Mouse (Mus musculus) neural tube, embryonic 14.5 days (tissue): ENCODE measurements around the gene Nr1i3. TPM values are rescaled to one million over a fixed set of nuclear protein-coding genes. Genes with fewer than 3 reads are reported as not detected.

Source experiments
- ATAC-seq: fragments of 200-750 bp; cut with Nextera tagmentation; 2 replicates; pipeline ENCODE4 v1.8.0; 2017; ENCODE audit warnings: low read depth, mild to moderate bottlenecking, moderate TSS enrichment, moderate library complexity
- H3K27ac ChIP-seq: fragments of 300-500 bp; sonication (generic); 2 replicates; pipeline ENCODE4 v1.5.1; 2014; ENCODE audit warnings: low read depth, mild to moderate bottlenecking, control low read depth, low read length, moderate library complexity, mixed read lengths
- H3K27me3 ChIP-seq: fragments of 300-500 bp; sonication (generic); 2 replicates; pipeline ENCODE4 v1.6.1; 2014; ENCODE audit warnings: low read length; ENCODE audit not compliant: control insufficient read depth, insufficient read depth
- H3K36me3 ChIP-seq: fragments of 300-500 bp; sonication (generic); 2 replicates; pipeline ENCODE4 v1.6.1; 2014; ENCODE audit warnings: low read length, mixed read lengths; ENCODE audit not compliant: control insufficient read depth, insufficient read depth
- H3K4me1 ChIP-seq: fragments of 300-500 bp; sonication (generic); 2 replicates; pipeline ENCODE4 v1.6.1; 2014; ENCODE audit warnings: low read length; ENCODE audit not compliant: control insufficient read depth, insufficient read depth
- H3K4me2 ChIP-seq: fragments of 300-500 bp; sonication (generic); 2 replicates; pipeline ENCODE4 v1.6.1; 2014; ENCODE audit warnings: mild to moderate bottlenecking, low read depth, low read length, control low read depth
- H3K4me3 ChIP-seq: fragments of 300-500 bp; sonication (generic); 2 replicates; pipeline ENCODE4 v1.5.1; 2014; ENCODE audit warnings: low read depth, low read length, control low read depth, mixed read lengths
- H3K9ac ChIP-seq: fragments of 300-500 bp; sonication (generic); replicated peaks from 2 replicates; pipeline ENCODE4 v1.6.1; 2014; ENCODE audit warnings: low read depth, mild to moderate bottlenecking, control low read depth, low read length, mixed read lengths
- H3K9me3 ChIP-seq: fragments of 300-500 bp; sonication (generic); 2 replicates; pipeline ENCODE4 v1.6.1; 2016; ENCODE audit warnings: low read length; ENCODE audit not compliant: control insufficient read depth
- WGBS: fragments of 180-500 bp; shearing (Covaris S2); extraction: QIAGEN DNeasy Blood & Tissue Kit; methylation state at CpG from one replicate; pipeline ENCODE4 v1.1.7; 2014; 5-methylcytosine and 5-hydroxymethylcytosine counted together
- polyA plus RNA-seq: library from polyadenylated mRNA; unstranded; fragments of >200 nt; fragmentation: Nextera tagmentation; extraction: Ambion mirVana; gene quantifications from 2 replicates; pipeline ENCODE4 v1.2.1, GENCODE M21; 2014

Nr1i3 gene
- polyA plus RNA-seq, 1 experiment from 2014 or later = 0.20 TPM

- no peaks in the 10 kb centered on the region for H3K9me3 ChIP-seq
- 5% methylated on average over 18 of the region's 18 CpGs for WGBS
- H3K4me3 ChIP-seq = 0 out of 2 replicates have a peak overlapping the region, but pooled peaks have one; percentile 11
Measured at GRCm38 (mm10) chr1:171193093-171193840, 20.5 kb upstream of the Nr1i3 start.

GRCm38 (mm10) chr1:171193911-171194830 lies 19.6 kb upstream of the Nr1i3 start:
- Histone ChIP-seq H3K27me3 (peaks cover 5% of the 10 kb centered on the region; the same call in 1 of the 2 replicates), H3K4me1 (peaks cover 21% of the 10 kb centered on the region), H3K4me3 (peak overlapping the region; percentile 11; the same call in 1 of the 2 replicates), H3K9ac (no peak overlapping the region), H3K27ac (no peak overlapping the region), H3K36me3 (no peaks in the 10 kb centered on the region), H3K4me2 (peak overlapping the region; percentile 39; the same call in 1 of the 2 replicates), H3K9me3 (no peaks in the 10 kb centered on the region)
- ATAC-seq = peak; percentile 12; the same call in 1 of the 2 replicates
- 30% methylated on average over 11 of the region's 11 CpGs for WGBS

More at GRCm38 (mm10) chr1:171193093-171193840, 20.5 kb upstream of the Nr1i3 start:
- Histone ChIP-seq H3K36me3 (no peaks in the 10 kb centered on the region), H3K4me1 (peaks cover 27% of the 10 kb centered on the region), H3K4me2 (peak overlapping the region; percentile 39), H3K27me3 (peaks cover 5% of the 10 kb centered on the region; the same call in 1 of the 2 replicates), H3K27ac (peak overlapping the region; percentile 1; the same call in 1 of the 2 replicates), H3K9ac (0 out of 2 replicates have a peak overlapping the region, but pooled peaks have one; percentile 4)
- peak; percentile 48 for ATAC-seq

GRCm38 (mm10) chr1:171195046-171195822 lies 18.5 kb upstream of the Nr1i3 start:
- peak overlapping the region; percentile 49 for H3K4me3 ChIP-seq
- peaks cover 5% of the 10 kb centered on the region; the same call in 1 of the 2 replicates for H3K27me3 ChIP-seq
- no peaks in the 10 kb centered on the region for H3K9me3 ChIP-seq
- peak; percentile 18; the same call in 1 of the 2 replicates for ATAC-seq
- H3K27ac ChIP-seq = no peak overlapping the region
- peaks cover 19% of the 10 kb centered on the region for H3K4me1 ChIP-seq
- no peaks in the 10 kb centered on the region for H3K36me3 ChIP-seq
- peak overlapping the region; percentile 94 for H3K4me2 ChIP-seq
- 6% methylated on average over 20 of the region's 20 CpGs for WGBS
- peak overlapping the region; percentile 57 for H3K9ac ChIP-seq

GRCm38 (mm10) chr1:171195887-171196397 lies 17.8 kb upstream of the Nr1i3 start, which contains the start of gene Pcp4l1:
Gene Pcp4l1 (minus strand): TSS chr1:171196268.
- WGBS = under 1% methylated on average over 33 of the region's 33 CpGs
- Histone ChIP-seq H3K27ac (no peak within 1 kb of the TSS), H3K27me3 (peaks cover 5% of the 10 kb centered on the region; the same call in 1 of the 2 replicates), H3K4me1 (peaks cover 19% of the 10 kb centered on the region), H3K36me3 (no peaks in the 10 kb centered on the region), H3K9ac (peak within 1 kb of the TSS; percentile 57), H3K4me3 (peak within 1 kb of the TSS; percentile 49), H3K4me2 (peak within 1 kb of the TSS; percentile 94), H3K9me3 (no peaks in the 10 kb centered on the region)
- ATAC-seq = peak; percentile 65

GRCm38 (mm10) chr1:171199532-171199931 lies 14.2 kb upstream of the Nr1i3 start:
- H3K9ac ChIP-seq = no peak overlapping the region
- 56% methylated on average over 1 of the region's 1 CpGs for WGBS

GRCm38 (mm10) chr1:171200769-171201168 lies 13.0 kb upstream of the Nr1i3 start:
- Histone ChIP-seq H3K27ac (no peak overlapping the region), H3K9ac (no peak overlapping the region), H3K4me3 (no peak overlapping the region), H3K4me1 (peaks cover 2% of the 10 kb centered on the region), H3K27me3 (peaks cover 3% of the 10 kb centered on the region; the same call in 1 of the 2 replicates), H3K9me3 (no peaks in the 10 kb centered on the region), H3K4me2 (no peak overlapping the region), H3K36me3 (no peaks in the 10 kb centered on the region)
- no peak for ATAC-seq
- 100% methylated on average over 1 of the region's 1 CpGs for WGBS

More at GRCm38 (mm10) chr1:171199532-171199931, 14.2 kb upstream of the Nr1i3 start:
- peaks cover 5% of the 10 kb centered on the region; the same call in 1 of the 2 replicates for H3K27me3 ChIP-seq
- no peak overlapping the region for H3K27ac ChIP-seq
- H3K36me3 ChIP-seq = no peaks in the 10 kb centered on the region
- no peak overlapping the region for H3K4me2 ChIP-seq
- peaks cover 9% of the 10 kb centered on the region for H3K4me1 ChIP-seq
- no peak for ATAC-seq
- no peaks in the 10 kb centered on the region for H3K9me3 ChIP-seq
- no peak overlapping the region for H3K4me3 ChIP-seq

GRCm38 (mm10) chr1:171203471-171204248 lies 10.1 kb upstream of the Nr1i3 start:
- no peaks in the 10 kb centered on the region for H3K36me3 ChIP-seq
- H3K9me3 ChIP-seq = no peaks in the 10 kb centered on the region
- H3K4me3 ChIP-seq = no peak overlapping the region
- ATAC-seq = no peak
- H3K4me2 ChIP-seq = no peak overlapping the region
- H3K27me3 ChIP-seq = no peaks in the 10 kb centered on the region
- H3K4me1 ChIP-seq = no peaks in the 10 kb centered on the region
- no peak overlapping the region for H3K9ac ChIP-seq
- 58% methylated on average over 11 of the region's 11 CpGs for WGBS
- no peak overlapping the region for H3K27ac ChIP-seq
